Mouse (Mus musculus): ENCODE results near the gene Etnk1.

DNA sequence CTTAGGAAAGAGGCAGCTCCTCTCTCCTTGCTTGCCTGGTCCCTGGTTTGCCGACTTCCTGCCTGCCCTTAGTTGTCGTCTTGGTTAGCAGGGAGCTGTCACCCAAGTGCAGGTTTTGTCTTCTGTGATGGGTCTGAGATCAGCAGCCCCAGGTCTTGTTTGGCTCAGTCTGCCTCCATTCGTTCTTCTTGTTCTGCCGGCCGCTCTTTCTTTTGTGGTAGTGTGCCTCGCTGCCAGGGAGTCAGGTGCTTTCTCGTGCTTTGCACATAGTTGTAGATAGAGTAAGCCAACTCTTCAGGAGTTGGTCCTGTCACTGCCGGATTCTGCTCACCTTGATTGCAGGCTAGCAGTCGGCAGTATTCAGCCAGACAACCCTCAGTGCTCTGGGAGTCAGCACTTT lies 9.6 kb downstream of the Etnk1 start:
- TF ChIP-seq CTCF (IDR thresholded peaks at IDR 0.05; ENCODE audit: extremely low read depth, insufficient read depth, insufficient read length, insufficient replicate concordance) (no peak), POLR2A (IDR thresholded peaks at IDR 0.05; ENCODE audit: low read depth, low read length) (no peak)
